Mouse (Mus musculus) kidney, postnatal 10 days (tissue): ENCODE measurements at regions not wholly inside any gene's neighbourhood (a gene's known extent, or its start where the extent isn't known, plus 50 kb on each side); places are given as distances from the start of the nearest gene placed in this dataset.

Experiments used
- DNase-seq: peaks from one replicate; pipeline ENCODE4 v3.0.0; 2021; ENCODE audit warnings: mixed read lengths

DNA sequence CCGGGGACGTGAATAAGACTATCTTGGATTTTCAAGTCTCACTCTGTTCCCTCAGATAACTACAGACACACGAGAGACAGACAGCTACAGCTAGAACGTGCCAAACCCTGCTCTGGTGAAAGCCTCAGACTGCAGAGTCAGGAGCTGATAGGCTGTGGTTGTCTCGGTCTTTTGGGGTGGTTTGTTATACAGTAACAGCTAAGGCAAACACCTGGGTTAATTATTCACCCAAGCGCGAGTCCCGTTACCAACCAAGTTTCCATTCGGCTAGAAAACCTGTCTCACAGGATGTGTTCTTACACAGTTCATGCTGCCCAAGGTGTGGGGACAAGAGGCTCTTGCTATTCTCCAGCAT, 137.7 kb upstream of the Mocs2 start:
- DNase-seq, result peak; percentile 67

DNA sequence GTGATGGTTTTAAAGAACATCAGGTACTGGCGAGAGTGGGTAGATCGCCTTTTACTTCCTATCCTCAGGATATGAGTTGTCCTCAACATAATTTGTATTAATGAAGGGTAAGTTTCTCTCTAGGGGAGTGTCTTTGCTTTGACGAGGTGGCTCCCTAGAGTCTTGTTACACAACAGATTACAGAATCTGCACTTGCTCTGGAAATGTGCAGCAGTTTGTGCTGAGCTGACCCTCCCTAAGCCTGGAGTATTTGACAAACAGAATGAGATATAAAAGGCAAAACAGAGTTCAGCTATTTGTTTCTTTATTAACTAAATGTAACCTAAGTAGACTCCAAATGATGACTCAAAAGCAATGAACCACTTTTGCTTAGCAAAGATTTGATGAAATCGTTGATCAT, 136.8 kb upstream of the Mocs2 start:
- no peak for DNase-seq

DNA sequence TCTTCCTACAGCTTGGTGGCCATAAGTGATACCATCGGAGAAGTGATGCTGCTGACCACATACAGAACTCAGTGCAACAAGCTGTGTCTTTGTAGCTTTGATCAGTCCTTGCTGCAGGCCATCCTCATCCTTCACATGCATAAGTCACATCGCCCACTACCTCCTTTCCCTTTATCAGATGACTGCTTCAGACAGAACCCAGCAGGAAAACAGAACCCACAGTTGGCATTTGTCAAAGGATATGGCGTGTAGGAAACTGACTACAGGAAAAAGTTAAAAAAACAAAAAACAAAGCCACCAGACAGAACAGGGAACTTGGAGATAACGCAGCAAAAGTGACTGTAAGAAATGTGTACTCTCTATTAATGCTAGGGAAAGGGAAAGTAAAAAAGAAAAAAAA, 136.1 kb upstream of the Mocs2 start:
- DNase-seq, result no peak

DNA sequence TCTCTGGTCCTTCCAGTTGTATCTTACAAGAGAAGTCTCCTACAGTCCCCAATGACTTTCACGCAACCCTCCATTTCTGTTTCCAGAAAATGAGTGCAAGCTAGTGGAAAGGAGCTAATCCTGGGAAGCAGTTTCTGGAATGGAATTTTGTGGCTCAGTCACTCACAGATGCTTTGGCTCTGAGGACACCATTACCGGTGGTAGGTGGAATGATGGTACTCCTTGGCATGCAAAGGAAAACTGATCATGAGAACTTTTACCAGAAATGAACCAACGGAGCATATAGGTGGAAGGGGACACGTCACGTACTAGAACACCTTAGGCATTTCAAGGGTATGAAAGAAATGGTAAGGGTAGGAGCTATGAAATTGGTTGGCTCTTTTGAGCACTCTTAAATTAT, 135.1 kb upstream of the Mocs2 start:
- DNase-seq, result no peak

DNA sequence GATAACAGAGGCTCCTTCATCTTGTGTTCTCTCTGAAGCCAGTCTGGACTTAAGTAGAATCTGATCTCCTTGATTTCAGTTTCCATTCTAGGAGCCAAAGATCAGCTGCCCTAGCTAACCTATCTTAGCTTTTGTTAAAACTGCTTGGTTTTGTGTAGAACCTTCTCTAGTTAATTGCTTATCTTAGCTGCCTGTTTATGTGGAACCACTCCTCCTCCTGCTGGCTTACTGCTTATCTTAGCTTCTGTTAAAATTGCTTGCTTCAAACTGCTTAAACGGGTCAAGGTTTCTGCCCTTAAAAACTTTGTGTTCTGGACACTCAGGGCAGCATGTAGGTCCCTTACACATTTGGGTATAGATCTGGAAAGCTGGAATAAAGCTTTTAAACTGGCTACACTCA, 133.7 kb upstream of the Mocs2 start:
- no peak for DNase-seq

DNA sequence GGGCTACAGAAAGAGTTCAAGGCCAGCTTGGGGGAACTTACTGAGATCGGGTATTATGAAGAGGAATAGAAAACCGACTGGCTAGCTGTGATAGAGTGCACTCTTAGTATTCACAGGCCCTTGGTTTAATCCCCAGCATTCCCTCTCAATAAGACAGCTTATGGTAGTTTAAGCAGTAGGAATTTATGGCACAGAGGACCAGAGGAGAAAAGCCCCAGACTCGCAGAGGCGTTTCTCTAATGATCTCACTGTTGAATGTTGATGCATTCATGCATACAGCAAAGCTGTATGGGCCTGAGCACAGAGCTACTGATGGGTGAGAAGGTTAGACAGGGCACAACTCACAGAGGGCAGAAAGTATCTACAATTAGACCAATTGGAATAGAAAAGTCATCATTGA, 132.7 kb upstream of the Mocs2 start:
- DNase-seq, result no peak

DNA sequence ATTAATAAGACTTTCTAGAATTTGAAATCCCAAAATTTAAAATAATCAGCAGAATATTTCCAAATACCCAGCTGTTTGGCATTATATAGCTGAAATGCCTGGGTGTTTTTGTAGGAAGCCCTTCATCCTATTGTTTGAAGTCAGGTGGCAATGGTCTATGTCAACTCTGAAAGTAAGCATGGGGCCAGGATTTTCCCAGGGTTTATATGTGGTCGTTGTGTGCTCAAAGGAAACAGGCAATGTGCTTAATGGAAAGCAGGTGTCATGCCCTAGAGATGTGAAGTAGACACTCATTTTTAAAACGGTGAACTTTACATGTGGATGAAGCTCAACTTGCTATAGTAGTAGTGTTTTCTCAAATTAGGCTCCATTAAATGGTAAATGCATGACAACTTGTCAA, 105.4 kb upstream of the Mocs2 start:
- DNase-seq, result no peak

DNA sequence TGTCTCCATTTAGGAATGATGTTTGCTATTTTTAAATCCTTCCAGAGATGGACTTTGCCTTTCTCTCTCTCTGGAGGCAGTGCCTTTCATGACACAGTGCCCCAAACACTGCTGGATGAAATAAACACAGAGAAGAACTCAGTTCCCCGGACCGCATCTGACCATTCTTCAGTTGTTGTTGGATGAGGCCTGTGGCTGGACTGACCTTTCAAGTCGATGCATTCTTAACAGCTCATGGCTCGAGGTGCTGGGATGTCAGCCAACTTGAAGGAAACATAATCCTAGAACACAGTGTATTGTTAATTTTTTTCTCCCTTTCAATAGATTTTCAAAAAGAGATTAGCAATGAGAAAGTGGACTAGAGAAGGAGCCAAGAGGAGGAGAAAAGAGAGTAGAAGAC, 98.3 kb upstream of the Mocs2 start:
- no peak for DNase-seq

DNA sequence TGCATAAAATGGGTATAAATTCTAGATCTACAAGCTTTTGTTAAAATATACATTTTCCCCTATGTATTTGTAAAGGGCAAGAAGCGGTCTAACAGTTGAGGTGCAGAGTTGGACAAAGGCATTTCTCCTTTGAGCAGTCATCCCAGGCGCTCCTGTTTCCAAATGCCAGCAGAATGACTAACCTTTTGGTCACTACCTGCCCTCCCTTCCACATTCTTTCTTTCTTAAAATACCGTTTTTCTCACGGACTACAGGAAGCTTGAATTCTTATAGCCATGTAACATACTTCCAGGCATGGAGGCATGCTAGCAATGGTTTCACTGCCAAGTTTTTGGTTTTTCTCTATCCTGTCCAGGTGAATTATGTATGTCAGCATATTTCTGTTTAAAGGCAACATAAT, 91.2 kb upstream of the Mocs2 start:
- no peak for DNase-seq

DNA sequence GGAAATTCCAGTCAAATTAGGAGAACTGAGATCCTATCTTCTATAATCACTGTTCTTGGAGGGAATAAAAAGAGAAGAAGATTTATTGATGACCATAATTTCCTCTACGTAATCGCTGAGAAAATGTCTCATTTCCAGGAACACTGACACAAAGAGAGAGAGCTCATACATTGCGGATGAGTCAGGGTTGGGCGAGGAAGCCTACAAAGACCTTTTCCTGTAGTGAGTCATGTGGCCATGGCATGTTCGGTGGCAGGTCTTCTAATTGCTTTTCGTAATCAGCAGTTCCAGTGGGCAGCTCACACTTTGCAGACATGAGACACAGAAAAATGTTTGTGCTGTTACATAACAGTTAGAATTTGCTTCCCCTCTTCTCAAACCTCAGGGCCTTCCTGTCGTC, 83.0 kb upstream of the Mocs2 start:
- no peak for DNase-seq

DNA sequence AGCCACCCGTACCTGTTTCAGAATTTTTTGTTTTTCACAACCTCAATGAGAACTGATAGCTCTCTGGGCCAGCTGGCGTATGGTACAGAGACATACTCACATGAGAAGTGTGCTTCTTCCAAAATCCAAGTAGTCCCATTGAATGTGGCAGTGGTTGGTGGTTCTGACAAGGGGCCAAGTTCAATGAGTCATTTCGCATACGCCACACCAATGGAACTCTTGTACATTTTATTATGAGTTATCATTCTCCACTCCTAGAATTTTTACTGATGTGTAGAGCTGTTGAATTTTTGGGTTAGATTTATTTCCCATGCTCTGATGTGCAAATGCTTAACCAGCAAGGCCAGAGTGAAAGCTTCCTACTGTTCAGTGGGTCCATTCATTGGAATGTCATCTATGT, 82.0 kb upstream of the Mocs2 start:
- DNase-seq, result no peak

DNA sequence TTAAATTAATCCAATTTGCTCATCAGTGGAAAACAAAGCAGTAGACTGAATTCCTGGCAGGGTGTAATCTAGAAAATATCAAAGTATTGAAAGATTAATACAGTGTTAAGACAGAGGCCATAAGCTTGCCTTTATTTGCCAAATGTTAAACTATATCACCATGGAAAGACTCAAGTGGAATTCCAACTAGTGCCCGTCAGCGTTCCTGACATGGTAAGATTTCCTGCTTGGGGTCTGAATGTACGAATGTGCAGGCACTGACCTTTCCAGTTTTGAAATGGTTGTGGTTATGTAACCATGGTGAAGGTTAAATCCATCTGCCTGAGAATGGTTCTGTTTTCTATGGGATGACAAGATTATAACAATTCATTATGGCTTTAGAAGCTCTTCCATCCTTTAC, 75.5 kb upstream of the Mocs2 start:
- DNase-seq, result no peak

DNA sequence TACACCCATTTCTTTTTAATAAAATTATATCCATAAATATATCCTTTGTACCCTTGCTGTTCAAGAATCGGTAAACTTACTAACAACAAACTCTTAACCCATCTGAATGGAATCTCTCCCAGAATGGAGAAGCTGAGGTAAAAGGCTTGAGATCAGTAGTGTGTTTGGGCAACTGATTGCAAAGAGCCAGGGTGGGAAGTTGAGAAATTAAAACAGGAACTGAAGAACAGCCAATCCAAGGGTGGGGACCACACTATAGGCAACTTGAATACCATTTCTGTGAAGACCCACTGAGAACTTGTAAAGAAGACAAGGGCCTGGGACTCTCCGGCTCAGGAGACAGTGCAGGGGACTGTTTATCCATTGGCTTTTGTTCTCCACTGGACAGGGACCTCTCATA, 72.2 kb upstream of the Mocs2 start:
- DNase-seq, result no peak

DNA sequence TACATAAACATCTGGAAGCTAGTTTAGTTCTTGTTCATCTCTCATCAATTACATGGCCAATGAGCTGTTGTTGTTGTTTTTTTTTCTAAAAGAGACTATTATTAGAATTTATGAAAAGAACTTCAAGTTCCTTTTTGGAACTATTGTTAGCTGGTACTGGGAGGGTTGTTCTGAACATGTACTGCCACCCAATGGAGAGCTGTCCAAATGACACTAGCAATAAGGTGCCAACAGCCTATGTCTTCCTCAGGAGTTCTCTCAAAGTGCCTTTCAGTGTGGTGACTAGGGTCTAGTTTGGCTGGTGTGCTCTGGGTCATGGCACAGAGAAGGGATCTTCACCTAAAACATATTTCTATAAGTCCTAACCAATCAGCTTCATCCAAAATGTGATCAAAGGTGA, 60.6 kb upstream of the Mocs2 start:
- DNase-seq, result peak; percentile 26

DNA sequence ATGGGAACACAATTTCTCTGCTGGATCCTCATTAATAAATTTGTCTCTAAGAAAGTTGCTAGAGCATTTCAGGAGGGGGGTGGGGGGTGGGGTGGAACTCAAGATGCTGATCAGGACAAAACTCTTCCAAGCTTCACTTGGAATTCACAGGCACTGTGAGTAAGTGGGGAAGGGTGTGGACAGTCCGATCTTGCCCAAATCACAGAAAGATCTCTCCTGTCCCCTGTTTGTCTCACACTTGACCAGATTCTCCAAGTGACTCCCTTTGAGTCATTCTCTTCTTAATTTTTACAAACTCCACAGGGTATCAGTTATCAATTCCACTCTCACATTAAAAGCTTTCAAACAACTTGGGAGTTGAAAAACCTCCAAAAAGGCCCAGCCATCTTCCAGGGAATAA, 58.1 kb upstream of the Mocs2 start:
- DNase-seq, result no peak

DNA sequence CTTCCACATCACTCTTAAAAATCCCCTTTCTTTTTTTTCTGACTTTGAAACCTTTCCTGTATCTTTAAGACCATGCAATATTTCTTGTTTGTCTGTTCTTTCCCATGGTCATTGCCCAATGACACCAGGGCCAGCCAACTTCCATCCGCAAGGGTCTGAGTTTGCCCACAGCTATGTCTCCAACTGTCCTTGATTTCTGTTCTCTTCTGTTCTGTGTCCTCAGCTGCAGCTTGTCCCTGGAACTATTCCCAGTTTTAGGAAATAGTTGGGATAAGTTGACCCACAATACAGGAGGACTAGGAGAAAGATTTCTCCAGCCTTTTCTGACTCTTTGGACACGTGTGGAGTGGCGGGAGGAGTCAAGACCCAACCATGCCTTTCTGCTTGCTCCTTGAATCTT, 57.1 kb upstream of the Mocs2 start:
- no peak for DNase-seq
